Mouse (Mus musculus) kidney, adult 11 months (tissue): ENCODE results near the gene Btbd6.

Experiments
- DNase-seq: peaks from one replicate; pipeline ENCODE4 v3.0.0; 2022

The Btbd6 gene

DNA sequence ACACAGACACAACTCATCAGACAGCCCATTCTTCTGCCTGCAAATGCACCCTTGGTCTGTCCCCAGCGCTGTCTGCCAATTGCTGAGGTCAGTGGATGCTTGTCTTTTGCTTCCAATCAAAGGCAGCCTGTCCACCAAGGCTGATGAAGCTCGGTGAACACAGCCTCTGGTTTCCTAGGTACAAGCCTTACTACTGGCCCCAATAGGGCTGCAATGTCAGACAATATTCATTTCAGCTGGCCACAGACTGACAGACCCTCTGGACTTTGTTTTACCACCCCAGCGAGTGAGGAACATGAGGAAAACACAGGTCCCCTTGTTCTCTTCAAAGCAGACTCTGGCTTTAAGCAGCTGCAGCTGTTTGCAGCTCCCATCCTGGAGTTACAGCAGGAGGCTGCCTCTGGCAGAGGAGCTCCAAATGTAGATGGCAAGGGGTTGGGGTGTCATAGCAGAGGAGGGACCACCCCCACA is 36.8 kb downstream of the Btbd6 start:
- no peak for DNase-seq

GRCm38 (mm10) chr12:113013604-113014558 is 37.6 kb downstream of the Btbd6 start, which contains the start of gene Pacs2:
Pacs2 (plus strand) TSS chr12:113014508.
- DNase-seq: peak; percentile 89

GRCm38 (mm10) chr12:113014561-113015556 is 38.6 kb downstream of the Btbd6 start:
- peak; percentile 57 for DNase-seq

GRCm38 (mm10) chr12:113015956-113016355 is 39.7 kb downstream of the Btbd6 start:
- DNase-seq: no peak

DNA sequence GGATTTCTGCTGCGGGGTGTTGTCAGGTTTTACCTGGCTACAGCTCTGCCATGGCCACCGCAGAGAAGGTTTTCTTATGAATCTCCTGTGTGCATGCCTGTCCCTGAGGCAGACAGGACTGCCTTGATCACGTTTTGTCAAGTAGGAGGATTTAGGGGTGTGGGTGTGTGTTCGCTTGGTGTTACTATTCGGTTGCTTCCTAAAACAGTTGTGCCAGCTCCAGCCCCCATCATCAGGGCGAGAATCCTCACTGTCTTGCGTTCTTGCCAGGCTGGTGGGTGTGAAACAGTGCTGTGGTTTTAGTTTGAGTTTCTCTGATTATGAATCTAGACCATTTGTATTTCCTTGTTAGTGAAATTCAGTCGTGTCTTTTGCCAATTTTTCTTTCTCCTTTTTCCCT is 40.7 kb downstream of the Btbd6 start:
- DNase-seq: no peak

DNA sequence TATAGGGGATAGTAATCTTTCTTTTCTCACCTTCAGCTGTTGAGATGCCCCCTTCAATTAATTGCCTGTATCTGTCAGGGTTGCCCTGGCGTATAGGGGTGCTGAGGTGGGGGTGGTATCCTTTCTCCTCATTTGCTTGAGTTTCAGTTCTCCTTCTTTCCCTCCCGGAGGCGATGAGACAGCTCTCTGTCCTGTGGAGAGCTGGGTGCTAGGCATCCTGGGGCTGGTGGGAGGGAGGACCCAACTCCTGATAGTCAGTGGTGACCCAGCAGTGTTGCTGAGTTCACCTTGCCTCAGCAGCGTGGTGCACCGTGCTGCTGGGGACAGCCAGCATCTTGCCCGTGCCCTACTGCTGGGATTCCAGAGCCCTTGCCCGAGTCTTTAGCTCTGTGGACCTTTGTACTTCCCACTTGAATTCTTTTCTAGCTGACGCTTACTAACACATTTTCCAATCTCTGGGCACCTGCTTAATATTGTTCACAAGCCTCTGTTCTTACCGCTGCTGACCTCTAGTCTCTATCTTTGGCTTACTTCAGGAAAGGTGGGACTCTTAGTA is 41.2 kb downstream of the Btbd6 start:
- DNase-seq: peak; percentile 35

GRCm38 (mm10) chr12:113018763-113019162 is 42.5 kb downstream of the Btbd6 start:
- DNase-seq: no peak

GRCm38 (mm10) chr12:113021488-113021887 is 45.2 kb downstream of the Btbd6 start:
- no peak for DNase-seq

DNA sequence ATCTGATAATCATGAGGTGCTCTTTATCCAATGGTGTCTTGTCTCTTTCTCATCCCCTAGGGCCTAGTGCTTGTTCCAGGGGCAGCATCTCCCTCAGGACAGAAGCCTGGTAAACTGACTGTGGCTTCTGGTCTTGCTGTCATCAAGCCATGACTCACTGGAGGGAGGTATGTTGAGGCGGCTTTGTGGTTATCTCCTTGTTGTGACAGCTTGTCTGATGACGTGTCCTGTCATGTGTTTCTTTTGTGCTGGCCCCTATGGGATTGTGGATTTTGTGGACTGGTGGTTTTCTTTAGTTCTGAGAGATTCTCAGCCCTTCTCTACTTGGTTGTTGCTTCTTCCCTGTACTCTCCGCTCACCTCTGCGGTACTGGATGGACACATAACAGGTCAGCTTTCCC is 46.8 kb downstream of the Btbd6 start:
- no peak for DNase-seq

- no peak for DNase-seq
Observed at GRCm38 (mm10) chr12:113026557-113026956, 50.3 kb downstream of the Btbd6 start.

DNA sequence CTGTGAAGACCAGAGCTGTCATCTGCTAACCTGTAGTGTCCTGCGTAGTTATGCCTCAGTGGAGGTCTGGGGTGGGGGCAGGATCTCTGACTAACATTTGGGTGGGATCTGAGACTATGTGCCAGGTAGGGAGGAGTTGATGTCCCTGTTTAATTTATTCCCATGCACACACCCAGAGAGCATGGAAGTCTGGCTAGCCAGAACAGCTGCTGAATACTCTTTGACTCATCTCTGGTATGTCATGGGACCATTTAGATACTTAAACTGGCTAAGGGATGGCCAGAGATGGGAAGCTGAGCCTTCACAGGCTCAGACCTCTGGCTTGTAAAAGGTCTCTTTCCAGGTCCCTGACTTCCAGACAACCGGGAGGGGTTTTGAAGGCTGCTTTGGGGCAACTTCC is 51.2 kb downstream of the Btbd6 start:
- DNase-seq: no peak

DNA sequence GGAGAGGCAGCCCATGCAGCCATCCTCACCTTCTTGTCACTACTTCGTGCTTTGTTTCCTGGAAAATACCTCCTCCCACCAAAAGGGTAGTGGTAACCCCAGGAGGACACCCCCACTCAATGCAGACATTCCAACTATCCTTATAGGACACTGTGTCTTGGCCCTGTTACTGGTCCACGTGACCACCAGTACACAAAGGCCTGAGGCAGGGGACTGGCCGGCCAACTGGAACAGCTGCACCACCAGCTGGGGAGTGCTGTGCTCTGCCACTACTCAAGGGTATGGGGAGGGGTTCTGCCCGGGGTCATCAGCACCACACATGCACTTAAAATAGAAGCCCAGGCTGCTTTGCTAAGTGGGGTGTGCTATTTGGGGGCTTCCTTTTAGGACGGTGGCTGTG is 51.8 kb downstream of the Btbd6 start:
- no peak for DNase-seq
